Mouse (Mus musculus) central nervous system, embryonic 18 days (tissue): ENCODE results near the gene Gbp3. TPM values are rescaled to one million over a fixed set of nuclear protein-coding genes. Genes with fewer than 3 reads are reported as not detected.

Experiments
- polyA plus RNA-seq: library from polyadenylated mRNA; depleted of rRNA; stranded (reverse); fragments of >200 nt; gene quantifications from 2 replicates; pipeline ENCODE4 v1.2.3, GENCODE M21; 2012; rRNA removed

The Gbp3 gene
- polyA plus RNA-seq = 4.1 and 4.7 TPM in 2 replicates

GRCm38 (mm10) chr3:142559632-142560228 is at the start of gene Gbp3:
TSS of gene Gbp3 (plus strand) at chr3:142560026.

GRCm38 (mm10) chr3:142530087-142530953 is 29.5 kb upstream of the Gbp3 start, which contains the start of gene Gbp7:
TSS of gene Gbp7 (plus strand) at chr3:142530342.

GRCm38 (mm10) chr3:142594547-142594946 is 34.7 kb downstream of the Gbp3 start, which contains the start of gene Gbp2b:
TSS of gene Gbp2b (plus strand) at chr3:142594847.

GRCm38 (mm10) chr3:142620111-142620955 is 60.5 kb downstream of the Gbp3 start, which contains the start of gene Gbp2:
TSS of gene Gbp2 (plus strand) at chr3:142620602.

Other genes starting within 250 kb of the Gbp3 start
- 14.4 and 21.0 TPM in 2 replicates for gene Pdlim5, start 164.3 kb upstream of the Gbp3 start, polyA plus RNA-seq
- 0.40 TPM in 2 replicates for gene Gbp5, start 66.0 kb upstream of the Gbp3 start, polyA plus RNA-seq
- 0.88 and 1.2 TPM in 2 replicates for gene Gbp7, start 29.7 kb upstream of the Gbp3 start, polyA plus RNA-seq
- gene Gbp2b, start 34.8 kb downstream of the Gbp3 start, polyA plus RNA-seq = 0.05 TPM in 1 of 2 replicates, not detected in the other
- gene Gbp2, start 60.6 kb downstream of the Gbp3 start, polyA plus RNA-seq = 1.1 and 1.2 TPM in 2 replicates
- gene Kyat3, start 141.0 kb downstream of the Gbp3 start, polyA plus RNA-seq = 3.5 and 3.7 TPM in 2 replicates
- gene Gtf2b, start 205.0 kb downstream of the Gbp3 start, polyA plus RNA-seq = 49.7 and 54.9 TPM in 2 replicates